Mouse (Mus musculus): ENCODE results near the gene Htr5b.

The Htr5b gene

GRCm38 (mm10) chr1:121528399-121528720 lies at the start of gene Htr5b:
Htr5b (minus strand) TSS chr1:121528465.
- peak; percentile 7 for DNase-seq

DNA sequence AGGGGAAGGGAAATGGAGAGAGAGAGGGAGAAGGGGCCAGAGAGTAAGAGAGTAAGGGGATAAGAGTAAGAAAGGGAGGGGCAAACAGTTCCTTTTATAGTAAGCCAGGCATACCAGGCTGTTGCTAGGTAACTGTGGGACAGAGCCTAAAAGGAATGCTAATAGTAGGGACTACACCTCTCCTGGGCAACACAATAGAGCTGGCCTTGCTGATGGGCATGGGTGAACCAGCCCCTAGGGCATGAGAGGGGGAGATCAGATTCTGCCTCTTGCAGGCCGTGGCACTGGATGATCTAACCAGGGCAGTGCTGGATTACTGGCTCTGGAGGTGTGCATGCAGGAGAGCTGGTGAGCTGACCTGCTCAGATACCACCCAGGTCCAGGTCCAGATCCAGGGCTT lies 49.2 kb upstream of the Htr5b start:
- no peak for DNase-seq

- no peak for DNase-seq
Observed at GRCm38 (mm10) chr1:121570522-121570921, 42.3 kb upstream of the Htr5b start.

- peak; percentile 97 for DNase-seq
Observed at GRCm38 (mm10) chr1:121567521-121568489, 39.5 kb upstream of the Htr5b start, which contains the start of gene Ddx18. Ddx18 (minus strand) TSS chr1:121567989.

GRCm38 (mm10) chr1:121557861-121558260 lies 29.6 kb upstream of the Htr5b start:
- DNase-seq: no peak

- DNase-seq: no peak
Observed at GRCm38 (mm10) chr1:121551457-121551835, 23.2 kb upstream of the Htr5b start.

GRCm38 (mm10) chr1:121550801-121551456 lies 22.7 kb upstream of the Htr5b start:
- no peak for DNase-seq

DNA sequence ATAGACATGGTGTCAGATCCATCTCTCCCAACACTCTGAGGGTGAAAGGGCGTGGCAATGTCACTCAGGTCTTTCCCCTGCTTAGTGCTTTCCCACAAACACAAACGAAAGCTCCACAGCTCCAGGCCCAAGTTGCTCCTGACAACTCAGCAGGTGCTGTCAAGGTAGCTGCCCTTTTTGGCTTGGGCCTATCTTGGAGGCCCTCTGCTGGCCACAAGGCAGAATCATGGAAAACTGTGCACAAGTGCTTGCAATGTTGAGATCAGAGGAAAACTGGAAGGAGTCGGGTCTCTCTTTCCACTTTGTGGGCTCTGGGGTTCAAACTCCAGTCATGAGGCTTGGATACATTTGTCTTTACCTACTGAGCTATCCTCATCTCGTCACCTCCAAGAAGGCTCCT lies 21.2 kb upstream of the Htr5b start:
- DNase-seq: no peak

DNA sequence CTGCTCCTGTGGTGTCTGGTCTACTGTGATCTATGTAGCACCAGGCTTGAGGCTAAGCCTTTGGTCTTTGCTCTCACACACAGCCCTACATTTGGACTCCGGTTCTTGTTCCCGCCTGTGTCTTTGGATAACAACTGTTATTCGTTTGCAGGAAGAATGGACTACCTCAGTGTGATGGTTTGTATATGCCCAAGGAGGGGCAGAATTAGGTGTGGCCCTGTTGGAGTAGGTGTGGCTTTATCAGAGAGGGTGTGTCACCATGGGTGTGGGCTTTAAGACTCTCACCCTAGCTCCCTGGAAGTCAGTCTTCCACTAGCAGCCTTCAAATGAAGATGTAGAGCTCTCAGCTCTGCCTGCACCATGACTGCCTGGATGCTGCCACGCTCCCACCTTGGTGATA lies 20.4 kb upstream of the Htr5b start:
- DNase-seq: no peak

DNA sequence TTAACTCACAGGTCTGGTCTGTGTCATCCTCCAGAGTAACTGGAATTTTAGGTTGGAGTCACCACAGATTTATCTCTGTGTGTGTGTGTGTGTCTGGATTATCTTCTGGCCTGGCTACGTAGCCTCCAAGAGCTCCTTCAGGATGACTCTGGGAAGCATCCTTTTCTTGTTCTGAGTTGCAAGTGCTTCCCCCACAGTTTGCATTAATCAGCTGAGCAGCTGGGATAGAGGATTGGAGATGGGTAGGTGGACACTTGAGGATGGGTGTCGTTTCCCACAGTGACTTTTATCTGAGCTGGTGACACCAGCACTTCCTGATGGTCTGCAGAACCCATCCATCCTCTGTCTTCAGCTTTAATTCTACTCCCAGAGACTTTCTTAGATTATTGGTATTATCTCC lies 18.6 kb upstream of the Htr5b start:
- no peak for DNase-seq

GRCm38 (mm10) chr1:121540361-121540760 lies 12.1 kb upstream of the Htr5b start:
- DNase-seq: no peak

- DNase-seq: no peak
Observed at GRCm38 (mm10) chr1:121531439-121531838, 3.2 kb upstream of the Htr5b start.

GRCm38 (mm10) chr1:121529286-121529685 lies 1.0 kb upstream of the Htr5b start:
- DNase-seq: no peak

- no peak for DNase-seq
Observed at GRCm38 (mm10) chr1:121527600-121528398, 466 bp downstream of the Htr5b start.

DNA sequence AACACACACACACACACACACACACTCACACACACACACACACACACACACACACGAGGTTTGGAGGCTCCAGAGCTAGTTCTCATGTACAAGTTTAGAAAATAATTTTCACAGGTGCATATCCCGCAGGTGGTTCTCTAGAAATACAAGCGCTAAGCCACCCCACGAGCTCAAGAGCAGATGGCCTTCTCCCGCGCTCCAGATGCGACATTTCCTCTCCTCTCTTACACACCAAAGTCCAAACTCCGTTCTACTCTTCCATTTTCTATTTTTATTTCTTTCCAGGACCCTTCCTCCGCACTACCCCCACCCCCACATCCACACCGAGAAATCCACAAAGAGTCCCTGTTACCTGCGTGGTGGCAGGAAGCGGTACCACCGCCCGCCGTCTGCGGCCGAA lies 1.2 kb downstream of the Htr5b start:
- no peak for DNase-seq

- DNase-seq: no peak
Observed at GRCm38 (mm10) chr1:121518609-121519008, 9.7 kb downstream of the Htr5b start.

DNA sequence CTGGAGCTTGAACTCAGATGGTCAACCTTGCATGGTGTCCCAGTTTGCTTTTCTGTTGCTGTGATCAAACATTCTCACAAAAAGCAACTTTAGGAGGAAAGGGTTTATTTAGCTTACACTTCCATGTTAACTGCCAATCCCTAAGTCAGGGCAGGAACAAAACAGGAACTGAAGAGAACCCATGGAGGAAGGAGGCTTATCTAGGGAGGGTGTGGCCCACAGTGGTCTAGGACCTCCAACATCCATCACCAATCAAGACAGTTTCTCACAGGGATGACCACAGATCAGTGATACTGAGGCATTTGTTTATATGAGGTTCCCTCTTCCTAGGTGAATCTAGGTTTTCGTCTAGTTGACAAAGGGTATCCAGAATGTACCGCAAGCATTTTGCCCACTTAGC lies 16.3 kb downstream of the Htr5b start:
- no peak for DNase-seq

DNA sequence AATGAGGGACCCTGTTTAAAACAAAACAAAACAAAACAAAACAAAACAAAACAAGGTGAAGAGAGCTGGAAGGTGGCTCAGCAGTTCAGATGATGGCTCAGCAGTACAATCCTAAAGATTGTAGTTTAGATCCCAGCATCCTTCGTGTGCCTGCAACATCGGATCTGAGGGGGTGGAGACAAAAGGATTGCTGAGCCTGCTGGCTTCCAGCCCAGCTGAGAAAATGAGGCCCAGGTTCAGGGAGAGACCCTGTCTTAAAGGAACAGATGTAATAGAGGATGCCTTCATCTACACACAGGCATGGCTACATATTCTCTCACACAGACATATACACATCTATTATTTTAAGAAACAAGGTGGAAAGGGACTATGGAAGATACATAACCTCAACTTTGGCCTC lies 17.1 kb downstream of the Htr5b start:
- no peak for DNase-seq

DNA sequence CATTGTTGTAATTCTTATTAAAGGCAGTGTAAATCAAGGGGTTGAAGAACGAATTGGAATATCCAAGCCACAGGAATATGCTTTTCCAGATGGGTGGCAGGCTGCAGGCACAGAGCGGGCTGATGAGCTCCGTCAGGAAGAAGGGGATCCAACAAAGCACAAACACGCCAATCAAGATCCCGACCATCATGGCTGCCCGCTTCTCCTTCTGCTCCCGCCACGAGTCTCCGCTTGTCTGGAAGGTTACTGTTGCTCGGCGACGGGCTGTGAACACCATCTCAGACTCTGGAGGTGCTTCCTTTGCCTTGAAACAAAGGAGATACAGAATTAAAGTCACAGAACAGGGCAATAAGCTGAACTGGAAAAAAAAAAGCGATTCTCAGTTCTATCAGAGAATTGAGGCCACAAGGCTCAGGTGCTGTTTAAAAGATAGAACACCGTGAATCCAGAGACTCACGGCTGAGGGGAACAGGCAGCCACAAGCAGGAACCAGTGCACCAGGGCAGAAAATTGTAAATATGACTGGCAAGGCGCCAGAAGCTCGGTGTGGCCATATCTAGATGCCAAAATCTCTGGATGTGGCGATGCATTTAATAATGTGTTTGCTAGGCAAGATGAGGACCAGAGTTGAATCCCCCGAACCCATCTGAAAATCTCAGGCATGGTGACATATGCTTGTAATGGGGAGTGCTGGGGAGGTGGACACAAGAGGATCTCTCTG lies 17.7 kb downstream of the Htr5b start:
- no peak for DNase-seq

- DNase-seq: no peak
Observed at GRCm38 (mm10) chr1:121508729-121509128, 19.5 kb downstream of the Htr5b start.

DNA sequence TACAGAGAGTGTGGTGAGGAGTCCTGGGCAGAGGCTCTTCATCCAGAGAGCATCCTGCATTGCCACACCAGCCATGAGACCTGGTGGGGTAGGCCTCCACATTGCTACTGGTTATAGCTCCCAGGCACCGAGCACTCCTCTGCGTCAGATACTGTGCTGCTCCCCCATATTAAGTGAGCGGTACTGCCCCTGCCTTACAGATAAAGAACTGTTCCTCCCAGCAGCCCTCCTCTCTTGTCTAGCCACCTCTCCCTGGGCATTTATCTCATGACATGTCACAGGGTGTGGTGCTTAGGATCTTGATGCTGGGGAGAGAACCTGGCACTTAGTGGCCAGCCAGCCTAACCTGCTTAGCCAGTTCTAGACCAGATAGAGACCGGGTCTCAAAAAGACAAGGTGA lies 31.2 kb downstream of the Htr5b start:
- no peak for DNase-seq

GRCm38 (mm10) chr1:121490241-121490640 lies 38.0 kb downstream of the Htr5b start:
- peak; percentile 51 for DNase-seq

- DNase-seq: no peak
Observed at GRCm38 (mm10) chr1:121486803-121487202, 41.5 kb downstream of the Htr5b start.

Data from lung, postnatal 10 days (tissue).